Mouse (Mus musculus) ES-E14 (cell line): ENCODE data around the gene Psma7. TPM values are rescaled to one million over a fixed set of nuclear protein-coding genes. Genes with fewer than 3 reads are reported as not detected.
A peak's percentile ranks its signal among the peaks of the same experiment; 100 is the strongest.

Experiments
- DNase-seq: peaks from one replicate; pipeline ENCODE4 v3.0.0-alpha.2; 2013; ENCODE audit warnings: low read depth, low spot score
- H3K27ac ChIP-seq: 2 replicates; pipeline ENCODE4 v1.5.1; 2012; ENCODE audit warnings: low read depth, mild to moderate bottlenecking, low read length, moderate library complexity, mixed read lengths; ENCODE audit not compliant: poor library complexity, insufficient read depth, severe bottlenecking
- H3K36me3 ChIP-seq: 2 replicates; pipeline ENCODE4 v1.6.1; 2012; ENCODE audit warnings: mild to moderate bottlenecking, low read length, moderate library complexity, mixed read lengths; ENCODE audit not compliant: control insufficient read depth, poor library complexity, insufficient read depth, severe bottlenecking
- H3K4me1 ChIP-seq, 2 experiments: fragments of 150-350 bp in 1 of 2; sonication (generic) in 1 of 2; 2 replicates each; pipeline ENCODE4 v1.6.1; 2012; ENCODE audit warnings: low read length in 2 of 2, mild to moderate bottlenecking in 1 of 2, mixed read lengths in 1 of 2; ENCODE audit not compliant: control insufficient read depth in 2 of 2, insufficient read depth in 2 of 2, poor library complexity in 1 of 2
- H3K4me3 ChIP-seq, 2 experiments: fragments of 150-350 bp in 1 of 2; sonication (generic) in 1 of 2; 2 replicates each; pipeline ENCODE4 v1.5.1; 2012; ENCODE audit warnings: low read length in 2 of 2, low read depth in 1 of 2, mild to moderate bottlenecking in 1 of 2, mixed read lengths in 1 of 2; ENCODE audit not compliant: insufficient read depth in 1 of 2, poor library complexity in 1 of 2, severe bottlenecking in 1 of 2
- H3K9ac ChIP-seq: 2 replicates; pipeline ENCODE4 v1.6.1; 2012; ENCODE audit warnings: low read depth, mild to moderate bottlenecking, low read length, mixed read lengths; ENCODE audit not compliant: poor library complexity, insufficient read depth, severe bottlenecking
- H3K9me3 ChIP-seq: fragments of 150-350 bp; sonication (generic); 2 replicates; pipeline ENCODE4 v1.6.1; 2012; ENCODE audit warnings: low read depth, mild to moderate bottlenecking, low read length; ENCODE audit not compliant: control insufficient read depth, insufficient read depth
- CHD2 ChIP-seq: IDR thresholded peaks from 2 replicates; pipeline ENCODE4 v1.6.1; 2014; ENCODE audit warnings: mild to moderate bottlenecking, low read depth, low read length, inconsistent platforms
- HCFC1 ChIP-seq: IDR thresholded peaks from 2 replicates; pipeline ENCODE4 v1.6.1; 2012; ENCODE audit warnings: low read length, inconsistent platforms, borderline replicate concordance; ENCODE audit not compliant: insufficient read depth
- MAFK ChIP-seq: IDR thresholded peaks from 2 replicates; pipeline ENCODE4 v1.6.1; 2014; ENCODE audit warnings: mild to moderate bottlenecking, low read depth, low read length, inconsistent platforms; ENCODE audit not compliant: insufficient read depth
- ZC3H11A ChIP-seq: IDR thresholded peaks from 2 replicates; pipeline ENCODE4 v1.6.1; 2012; ENCODE audit warnings: low read depth, mild to moderate bottlenecking, inconsistent platforms, low read length, borderline replicate concordance
- ZNF384 ChIP-seq: IDR thresholded peaks from 2 replicates; pipeline ENCODE4 v1.6.1; 2012; ENCODE audit warnings: low read depth, low read length, inconsistent platforms
- in situ Hi-C, 2 experiments: fragments of 600-800 bp; cut with MboI; formaldehyde crosslinking; loops; one replicate each; pipeline ENCODE4 v1.15.1; 2025; ENCODE audit warnings: low sequenced_read_pairs in 2 of 2, inconsistent platforms in 1 of 2; ENCODE audit not compliant: unreplicated experiment in 2 of 2
- total RNA-seq: library from RNA; depleted of rRNA; stranded (reverse); fragments of 300-350 nt; gene quantifications from 2 replicates; pipeline ENCODE4 v1.2.3, GENCODE M21; 2012

The Psma7 gene
- total RNA-seq, 1 experiment: 381 TPM

DNA sequence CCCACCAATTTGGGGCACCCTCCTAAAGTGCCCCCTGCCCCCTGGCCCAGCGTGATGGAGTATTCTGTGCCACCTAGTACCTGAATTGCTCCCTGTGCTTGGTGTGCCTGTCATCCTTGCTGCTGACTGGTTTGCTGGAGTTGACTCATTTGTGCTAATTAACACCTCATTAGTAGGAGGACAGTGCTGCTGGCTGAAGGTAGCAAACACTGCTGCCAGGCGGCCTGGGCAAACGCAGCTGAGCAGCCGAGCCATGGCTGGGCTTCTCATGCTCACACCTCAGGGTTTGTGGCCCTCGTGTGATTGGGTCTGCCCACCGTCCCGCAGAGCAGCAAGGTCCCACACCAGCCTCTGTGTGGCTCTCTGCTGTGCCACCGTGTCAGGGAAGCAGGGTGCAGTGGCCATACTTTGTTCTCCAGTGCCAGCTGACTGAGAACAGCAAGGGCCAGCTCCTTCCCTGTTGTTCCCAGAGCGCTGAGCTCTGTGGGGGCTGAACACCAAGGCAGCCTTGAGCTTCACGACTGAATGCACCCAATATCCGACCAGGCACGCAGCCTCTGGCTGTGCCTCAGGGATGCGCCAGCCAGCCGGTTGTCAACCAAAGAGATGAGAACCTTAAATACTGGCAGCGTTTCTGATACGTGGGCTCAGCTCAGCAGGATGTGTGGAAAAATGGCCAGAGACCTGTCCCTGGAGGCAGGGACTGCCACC is 43.8 kb upstream of the Psma7 start:
- in situ Hi-C loops: no loop called here
- Histone ChIP-seq H3K27ac (no peak overlapping the region), H3K4me3 (peak overlapping the region in 1 of 2 experiments; percentile 57; a peak in 2 of 4 replicates), H3K36me3 (peaks cover 9% of the 10 kb centered on the region; the same call in 1 of the 2 replicates), H3K9ac (peak overlapping the region; percentile 13; the same call in 1 of the 2 replicates), H3K9me3 (no peaks in the 10 kb centered on the region), H3K4me1 (peaks cover 0 to 24% of the 10 kb centered on the region in 2 experiments; a peak in 2 of 4 replicates)
- no peak for DNase-seq
- TF ChIP-seq MAFK: no peak
- TF ChIP-seq HCFC1: no peak
- no peak for TF ChIP-seq ZNF384
- TF ChIP-seq CHD2: no peak
- no peak for TF ChIP-seq ZC3H11A

DNA sequence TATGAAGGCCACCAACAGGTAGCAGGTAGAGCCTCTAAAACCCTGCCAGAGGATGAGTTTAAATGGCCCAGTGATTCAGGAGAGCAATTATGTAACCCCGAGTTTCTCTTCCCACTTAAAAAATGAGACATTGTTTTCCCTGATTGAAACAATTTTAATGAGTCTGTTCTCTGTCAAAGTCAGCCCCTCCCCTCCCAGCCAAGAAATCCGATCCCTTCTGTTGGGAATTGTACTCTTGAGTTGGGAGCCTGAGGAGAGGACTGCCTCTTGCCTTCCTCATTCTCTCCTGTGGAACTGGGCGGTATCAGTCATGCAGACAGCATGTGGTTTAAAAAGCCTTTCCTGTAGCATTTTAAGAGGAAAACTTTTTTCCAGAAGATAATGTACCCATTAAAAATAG is 42.3 kb upstream of the Psma7 start:
- H3K36me3 ChIP-seq: peaks cover 9% of the 10 kb centered on the region; the same call in 1 of the 2 replicates

DNA sequence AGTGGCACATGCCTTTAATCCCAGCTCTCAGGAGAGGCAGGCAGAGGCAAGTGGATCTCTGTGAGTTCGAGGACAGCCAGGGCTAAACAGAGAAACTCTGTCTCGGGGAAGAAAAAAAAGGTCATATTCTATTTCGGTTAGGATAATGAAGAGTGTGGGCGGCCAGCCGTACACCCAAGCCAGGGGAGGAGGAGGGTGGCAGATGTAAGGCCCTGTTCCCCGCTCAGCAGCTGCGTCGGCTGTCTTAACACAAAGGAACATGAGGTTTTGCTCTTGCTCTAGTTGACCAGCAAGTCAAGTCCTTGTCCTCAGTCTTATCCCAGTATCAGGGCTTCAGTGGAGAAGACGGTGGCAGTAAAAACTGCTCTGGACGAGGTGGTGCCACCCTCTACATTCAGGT is 40.8 kb upstream of the Psma7 start:
- Histone ChIP-seq H3K36me3 (peaks cover 14% of the 10 kb centered on the region; the same call in 1 of the 2 replicates), H3K27ac (no peak overlapping the region), H3K9me3 (no peaks in the 10 kb centered on the region), H3K4me3 (no peak overlapping the region), H3K9ac (no peak overlapping the region), H3K4me1 (peaks cover 2 to 28% of the 10 kb centered on the region in 2 experiments; a peak in 3 of 4 replicates)
- TF ChIP-seq ZC3H11A: no peak
- TF ChIP-seq MAFK: no peak
- no peak for TF ChIP-seq HCFC1
- TF ChIP-seq ZNF384: no peak
- TF ChIP-seq CHD2: no peak
- no peak for DNase-seq
- in situ Hi-C loops: no loop called here

More for the DNA sequence above, 42.3 kb upstream of the Psma7 start:
- in situ Hi-C loops: no loop called here
- Histone ChIP-seq H3K4me1 (peaks cover 0 to 24% of the 10 kb centered on the region in 2 experiments; a peak in 2 of 4 replicates), H3K27ac (no peak overlapping the region), H3K4me3 (no peak overlapping the region), H3K9me3 (no peaks in the 10 kb centered on the region), H3K9ac (no peak overlapping the region)
- no peak for DNase-seq
- TF ChIP-seq ZC3H11A (no peak), HCFC1 (no peak), ZNF384 (no peak), MAFK (no peak), CHD2 (no peak)

DNA sequence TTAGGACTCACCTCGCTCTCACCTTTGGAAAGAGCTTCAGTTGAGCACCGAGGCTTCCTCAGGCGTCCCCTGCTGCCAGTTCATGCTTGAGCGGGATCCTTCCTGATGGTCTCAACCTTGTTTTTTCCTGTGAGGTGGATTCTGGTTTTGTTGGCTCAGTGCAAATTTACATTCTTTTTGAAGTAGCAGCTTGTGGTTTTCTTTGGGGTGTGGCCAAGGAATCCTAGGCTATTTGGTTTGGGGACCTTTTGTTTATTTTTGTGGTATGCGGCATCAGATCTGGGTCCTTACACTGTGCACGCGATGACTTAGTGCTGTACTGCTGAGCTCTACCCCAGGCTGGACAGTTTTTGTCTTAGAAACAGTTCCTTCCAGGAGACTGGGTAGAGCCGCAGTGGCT is 38.4 kb upstream of the Psma7 start:
- no peak overlapping the region for H3K4me3 ChIP-seq
- H3K4me1 ChIP-seq: peaks cover 2 to 31% of the 10 kb centered on the region in 2 experiments; a peak in 3 of 4 replicates
- peaks cover 14% of the 10 kb centered on the region; the same call in 1 of the 2 replicates for H3K36me3 ChIP-seq
- in situ Hi-C loops: no loop called here
- H3K9me3 ChIP-seq: no peaks in the 10 kb centered on the region
- H3K9ac ChIP-seq: no peak overlapping the region
- H3K27ac ChIP-seq: no peak overlapping the region
- TF ChIP-seq ZC3H11A: no peak
- TF ChIP-seq MAFK: no peak
- no peak for TF ChIP-seq ZNF384
- no peak for TF ChIP-seq HCFC1
- no peak for TF ChIP-seq CHD2
- DNase-seq: no peak

DNA sequence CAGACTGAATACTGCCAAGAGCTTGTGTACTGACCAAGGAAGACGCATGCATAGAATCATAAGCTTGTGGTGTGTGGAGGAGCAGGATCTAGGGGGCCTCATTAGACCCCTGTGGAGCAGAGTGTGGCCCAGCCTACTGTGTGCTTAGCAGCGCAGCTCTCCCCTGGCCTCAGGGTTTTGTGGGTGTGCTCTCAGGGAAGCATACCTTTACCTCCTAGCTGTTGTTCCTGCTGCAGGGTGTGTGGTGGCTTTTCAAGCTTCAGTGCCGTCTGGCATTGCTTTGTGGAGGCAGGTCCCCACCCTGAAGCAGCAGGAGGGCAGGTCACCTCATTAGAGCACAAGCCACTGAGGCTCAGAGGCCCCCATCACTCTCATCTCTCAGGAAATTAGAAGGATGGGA is 35.4 kb upstream of the Psma7 start:
- Histone ChIP-seq H3K36me3 (peaks cover 8% of the 10 kb centered on the region; the same call in 1 of the 2 replicates), H3K4me1 (peaks cover 2 to 13% of the 10 kb centered on the region in 2 experiments; a peak in 3 of 4 replicates), H3K27ac (no peak overlapping the region; the same call in 1 of the 2 replicates), H3K4me3 (no peak overlapping the region), H3K9me3 (no peaks in the 10 kb centered on the region), H3K9ac (no peak overlapping the region)
- no peak for DNase-seq
- in situ Hi-C loops: no loop called here
- TF ChIP-seq MAFK (no peak), CHD2 (no peak), ZNF384 (no peak), ZC3H11A (no peak), HCFC1 (no peak)
